ENCODE assay signal across 11 mouse cellular contexts in the genomic region with DNA sequence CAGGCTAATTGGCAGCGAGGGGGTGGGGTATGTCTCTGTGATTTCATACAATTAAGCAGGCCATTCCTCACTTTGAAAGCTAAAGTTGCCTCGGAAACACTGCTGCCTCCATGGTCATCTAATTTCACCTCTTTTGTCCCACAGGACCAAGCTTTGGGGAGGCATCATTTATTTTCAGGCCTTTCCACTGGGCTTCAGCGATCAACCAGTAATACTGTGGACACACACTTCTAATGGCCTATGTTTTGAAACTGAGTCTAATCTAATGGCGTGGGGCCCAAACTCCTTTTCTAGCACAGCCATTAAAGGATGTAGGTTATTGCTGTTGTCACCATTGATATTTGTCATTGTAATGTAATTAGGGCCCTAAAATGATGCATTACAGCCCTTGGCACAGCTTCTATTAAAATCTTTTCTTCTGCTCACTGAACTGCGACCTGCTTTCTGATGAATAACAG. TPM values are rescaled to one million over a fixed set of nuclear protein-coding genes. Genes with fewer than 3 reads are reported as not detected.
DNase-seq lines count a peak whose midpoint lies in the region; ATAC-seq and TF ChIP-seq lines count a peak whose summit lies in the region.
"Had no signal": no experiment of that assay in that cellular context is flagged by ENCODE, and none has a peak within 500 bp of the region (broad histone marks: within the 10 kb centered on the region; RNA-seq: fewer than 3 reads in every experiment).

No protein-coding gene starts in this region.

- H3K9ac ChIP-seq in forebrain, embryonic 12.5 days, result no peak overlapping the region
- H3K9ac ChIP-seq: liver, postnatal 0 days had no signal

- H3K27ac ChIP-seq in layer of hippocampus, adult 2 months, result peak overlapping the region; percentile 51
- peak overlapping the region; percentile 50; the same call in 1 of the 2 replicates for H3K27ac ChIP-seq in forebrain, embryonic 12.5 days

- peak; percentile 87 for ATAC-seq in forebrain, embryonic 12.5 days (ENCODE audit: low FRiP score)
- ATAC-seq: liver, postnatal 0 days had no signal

- WGBS in forebrain, embryonic 12.5 days, result 9% methylated on average over 5 of the region's 5 CpGs

- H3K9me3 ChIP-seq in forebrain, embryonic 12.5 days, result no peaks in the 10 kb centered on the region

- H3K4me2 ChIP-seq in forebrain, embryonic 12.5 days, result no peak overlapping the region

- peaks cover 41% of the 10 kb centered on the region for H3K4me1 ChIP-seq in forebrain, embryonic 12.5 days

- peak; percentile 21 to 29 for DNase-seq in layer of hippocampus, adult 2 months (ENCODE audit: low spot score in 2 of 2)
- DNase-seq in layer of hippocampus, adult 9-10 months (ENCODE audit: low spot score), result no peak
- DNase-seq in layer of hippocampus, postnatal 10 days (ENCODE audit: low spot score in 2 of 2), result peak; percentile 8 to 24
- DNase-seq in retina, postnatal 1 day, result peak; percentile 97
- DNase-seq in urinary bladder, postnatal 10 days (ENCODE audit: low spot score), result no peak
- no peak for DNase-seq in lung, postnatal 14 days
- no peak for DNase-seq in left cerebral cortex, adult 18-20 months (ENCODE audit: low spot score in 2 of 2)
- DNase-seq: adrenal gland, postnatal 10 days; heart, adult 11 months; liver, postnatal 0 days had no signal

- TF ChIP-seq CTCF in layer of hippocampus, adult 2 months (conservative IDR thresholded peaks at IDR 0.05), result no peak

- no peak overlapping the region for H3K4me3 ChIP-seq in layer of hippocampus, adult 2 months
- H3K4me3 ChIP-seq in forebrain, embryonic 12.5 days (replicated peaks), result no peak overlapping the region

- no peaks in the 10 kb centered on the region for H3K36me3 ChIP-seq in forebrain, embryonic 12.5 days (replicated peaks)

- H3K27me3 ChIP-seq in forebrain, embryonic 12.5 days, result peaks cover 11% of the 10 kb centered on the region

RNA-seq across cellular contexts. Expression of a gene that starts 31.3 kb away (rescaled TPM):
- total RNA-seq in layer of hippocampus, adult 2 months (2021), result 10 to 100 TPM; 40.9 to 41.7 TPM
- polyA plus RNA-seq in forebrain, embryonic 12.5 days (2016; fragmentation: Nextera tagmentation; extraction: Ambion mirVana), result 35.5 and 36.6 TPM in 2 replicates
- 10 to 100 TPM; 44.1 to 47.0 TPM for total RNA-seq in layer of hippocampus, postnatal 10 days (2021)
- 10 to 100 TPM; 36.5 to 46.6 TPM for total RNA-seq in left cerebral cortex, adult 18-20 months (2021)

Comparison
In these comparisons a context has a peak if more than half of its experiments do, and no peak if none do; other contexts are left out.
1. DNase-seq: peak in layer of hippocampus, adult 2 months (2 of 2), layer of hippocampus, postnatal 10 days (2 of 2) and retina, postnatal 1 day (single experiment); none in layer of hippocampus, adult 9-10 months (single experiment), urinary bladder, postnatal 10 days (single experiment), lung, postnatal 14 days (single experiment) and left cerebral cortex, adult 18-20 months (0 of 2).